Mouse (Mus musculus): Measurements from ENCODE around the gene Tifab.
A peak's percentile ranks its signal among the peaks of the same experiment; 100 is the strongest.

The Tifab gene

GRCm38 (mm10) chr13:56163751-56164150, 14.9 kb downstream of the Tifab start:
- no peaks in the 10 kb centered on the region for H3K27me3 ChIP-seq (ENCODE audit: control insufficient read depth, insufficient read depth, low read length, poor library complexity, severe bottlenecking)
- H3K36me3 ChIP-seq (ENCODE audit: control insufficient read depth, insufficient read depth, low read length, poor library complexity, severe bottlenecking): no peaks in the 10 kb centered on the region
- DNase-seq (ENCODE audit: low read depth, low spot score): no peak

DNA sequence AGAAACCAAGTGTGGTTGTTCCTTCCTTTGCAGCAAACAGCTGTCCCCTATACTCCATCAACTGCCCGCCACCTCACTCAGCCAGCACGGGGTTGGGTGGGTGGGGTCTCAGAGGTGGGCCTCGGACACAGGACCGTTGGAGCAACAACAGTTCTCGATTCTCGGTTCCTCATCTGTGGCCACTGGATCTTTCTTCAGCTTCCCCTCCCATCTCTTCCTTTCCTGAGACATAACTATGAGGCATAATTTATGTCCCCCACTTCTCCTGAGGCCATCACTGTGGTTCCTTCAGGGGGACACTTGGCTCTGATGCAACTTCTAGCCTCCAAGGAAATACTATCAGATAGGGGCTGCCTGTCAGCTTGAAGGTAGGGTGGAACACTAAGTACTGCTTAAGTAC, 15.8 kb downstream of the Tifab start:
- Histone ChIP-seq H3K27me3 (ENCODE audit: control insufficient read depth, insufficient read depth, low read length, poor library complexity, severe bottlenecking) (no peaks in the 10 kb centered on the region), H3K36me3 (ENCODE audit: control insufficient read depth, insufficient read depth, low read length, poor library complexity, severe bottlenecking) (no peaks in the 10 kb centered on the region)
- DNase-seq (ENCODE audit: low read depth, low spot score): peak; percentile 24

DNA sequence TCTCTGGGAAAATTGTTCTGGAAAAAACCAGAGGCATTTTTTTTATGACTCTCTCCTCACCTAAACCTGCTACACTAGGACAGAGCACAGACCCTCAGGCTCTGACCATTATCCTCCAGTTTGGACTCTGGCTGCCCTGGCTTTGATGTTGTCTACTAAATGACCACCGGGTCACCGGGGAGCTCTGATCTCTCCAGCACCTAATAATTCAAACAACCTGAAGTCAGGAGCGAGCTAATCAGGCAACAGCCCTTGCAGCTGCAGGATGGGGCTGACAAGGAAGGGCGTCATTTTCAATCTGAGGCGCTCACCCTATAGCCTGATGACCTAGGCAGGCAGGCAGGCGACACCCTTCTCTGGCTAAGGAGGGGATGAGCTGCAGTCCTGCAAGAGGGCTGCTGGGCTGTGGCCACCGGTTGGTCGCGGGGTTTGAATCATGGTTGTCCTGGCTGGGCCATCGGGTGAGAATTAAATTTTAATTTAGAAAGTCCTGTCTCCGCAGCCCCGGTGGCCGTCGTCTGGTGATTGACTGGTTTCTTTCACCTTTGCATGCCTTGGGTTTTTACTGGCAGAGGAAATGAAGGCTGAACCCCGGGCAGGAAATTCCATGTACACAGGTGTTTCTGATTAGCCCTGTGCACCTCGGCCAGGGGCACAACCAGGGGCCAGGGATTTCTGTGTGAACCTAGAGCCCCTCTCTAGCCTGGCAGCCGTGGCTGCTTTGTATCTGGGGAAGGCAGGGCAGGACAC, 18.9 kb downstream of the Tifab start:
- DNase-seq (ENCODE audit: low read depth, low spot score): no peak
- no peaks in the 10 kb centered on the region for H3K27me3 ChIP-seq (ENCODE audit: control insufficient read depth, insufficient read depth, low read length, poor library complexity, severe bottlenecking)
- H3K36me3 ChIP-seq (ENCODE audit: control insufficient read depth, insufficient read depth, low read length, poor library complexity, severe bottlenecking): no peaks in the 10 kb centered on the region

GRCm38 (mm10) chr13:56159016-56159601, 19.6 kb downstream of the Tifab start:
- Histone ChIP-seq H3K27me3 (ENCODE audit: control insufficient read depth, insufficient read depth, low read length, poor library complexity, severe bottlenecking) (no peaks in the 10 kb centered on the region), H3K36me3 (ENCODE audit: control insufficient read depth, insufficient read depth, low read length, poor library complexity, severe bottlenecking) (no peaks in the 10 kb centered on the region)
- DNase-seq (ENCODE audit: low read depth, low spot score): peak; percentile 70

- DNase-seq (ENCODE audit: low read depth, low spot score): no peak
- Histone ChIP-seq H3K36me3 (ENCODE audit: control insufficient read depth, insufficient read depth, low read length, poor library complexity, severe bottlenecking) (no peaks in the 10 kb centered on the region), H3K27me3 (ENCODE audit: control insufficient read depth, insufficient read depth, low read length, poor library complexity, severe bottlenecking) (no peaks in the 10 kb centered on the region)
Measured at GRCm38 (mm10) chr13:56155671-56156070, 23.0 kb downstream of the Tifab start.

DNA sequence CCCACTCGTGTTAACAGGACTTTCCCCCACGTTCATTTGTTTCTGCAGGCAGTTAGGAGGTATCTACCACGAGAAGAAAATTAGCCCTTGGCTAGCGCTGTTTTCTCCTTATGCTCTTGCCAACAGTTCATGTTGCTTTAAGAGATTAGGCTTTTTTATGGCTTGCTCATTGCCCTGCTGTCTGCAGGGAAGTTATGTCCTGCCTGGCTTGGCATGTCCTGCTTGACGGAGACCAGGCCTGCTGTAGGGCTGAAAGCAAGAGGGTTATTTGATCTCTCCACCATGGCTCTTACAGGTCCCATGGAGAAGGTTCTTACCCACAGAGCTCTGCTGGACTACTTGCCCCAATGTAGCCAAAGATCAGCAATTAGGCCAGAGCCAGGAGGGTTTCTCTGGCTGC, 23.6 kb downstream of the Tifab start:
- Histone ChIP-seq H3K36me3 (ENCODE audit: control insufficient read depth, insufficient read depth, low read length, poor library complexity, severe bottlenecking) (no peaks in the 10 kb centered on the region), H3K27me3 (ENCODE audit: control insufficient read depth, insufficient read depth, low read length, poor library complexity, severe bottlenecking) (no peaks in the 10 kb centered on the region)
- DNase-seq (ENCODE audit: low read depth, low spot score): no peak

DNA sequence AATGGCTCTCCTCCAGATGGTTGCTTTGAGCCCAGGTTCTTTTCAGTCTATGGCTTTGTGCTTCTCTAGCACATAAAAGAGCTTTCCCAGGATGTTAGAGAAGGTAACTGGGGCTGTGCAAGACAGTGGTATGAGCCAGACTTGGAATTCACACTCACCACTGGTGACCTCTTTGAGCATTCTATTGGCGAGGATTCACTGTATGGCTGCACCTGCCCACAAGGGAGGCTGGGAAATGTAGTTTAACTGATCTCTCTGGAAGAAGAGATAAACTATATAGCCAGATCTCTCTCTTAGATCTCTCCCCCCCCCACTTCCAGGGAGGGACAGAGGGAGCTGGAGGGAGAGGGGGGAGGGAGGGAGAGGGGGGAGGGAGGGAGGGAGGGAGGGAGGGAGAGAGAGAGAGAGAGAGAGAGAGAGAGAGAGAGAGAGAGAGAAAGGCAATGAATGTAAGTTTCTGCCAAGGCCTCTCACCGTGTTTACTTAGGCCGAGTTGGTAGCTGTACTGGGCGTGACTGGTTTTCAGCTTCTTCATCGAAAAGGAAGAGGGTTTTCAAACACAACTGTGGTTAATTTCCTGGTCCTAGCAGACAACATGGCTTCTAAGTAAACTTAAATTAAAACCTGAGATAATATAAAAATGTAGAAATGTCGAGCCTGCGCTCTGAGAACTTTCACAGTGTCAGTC, 25.8 kb downstream of the Tifab start:
- Histone ChIP-seq H3K27me3 (ENCODE audit: control insufficient read depth, insufficient read depth, low read length, poor library complexity, severe bottlenecking) (no peaks in the 10 kb centered on the region), H3K36me3 (ENCODE audit: control insufficient read depth, insufficient read depth, low read length, poor library complexity, severe bottlenecking) (no peaks in the 10 kb centered on the region)
- no peak for DNase-seq (ENCODE audit: low read depth, low spot score)

DNA sequence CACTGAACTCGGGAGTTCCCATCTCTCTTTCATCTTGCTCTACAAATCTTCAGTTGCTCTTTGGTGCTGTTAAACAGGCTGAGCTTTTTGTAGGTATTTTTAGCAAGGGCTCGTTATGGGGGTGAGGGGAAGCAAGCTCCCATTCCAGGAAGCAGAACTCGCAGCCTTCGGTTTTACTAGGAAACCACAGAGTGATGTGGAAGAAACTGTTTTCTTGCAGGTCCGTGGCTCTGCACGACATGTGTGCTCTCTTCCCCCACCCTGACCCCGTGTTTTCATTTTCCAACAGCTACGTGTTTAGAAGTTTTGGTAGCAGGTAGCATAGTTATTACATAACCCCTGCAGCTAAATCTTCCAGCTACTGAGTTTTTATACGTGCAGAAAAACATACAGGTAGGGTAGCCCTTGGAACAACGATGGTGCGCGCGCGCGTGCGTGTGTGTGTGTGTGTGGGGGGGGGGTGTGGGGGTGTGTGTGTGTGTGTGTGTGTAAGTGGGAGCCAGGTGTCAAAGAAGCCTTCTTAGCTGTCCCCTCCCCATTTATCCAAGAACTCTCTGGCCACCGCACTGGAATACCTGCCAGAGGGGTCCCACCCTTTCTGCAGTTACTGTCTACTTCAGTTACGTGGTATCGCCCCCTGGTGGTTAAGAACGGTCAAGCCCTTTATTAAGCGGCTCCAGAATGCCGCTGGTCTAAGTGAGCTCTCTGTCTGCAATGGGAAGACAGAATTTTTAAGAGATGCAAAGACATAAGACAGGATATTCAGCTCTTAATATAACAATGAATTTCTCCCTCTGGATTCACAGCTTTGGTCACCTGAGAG, 27.1 kb downstream of the Tifab start:
- DNase-seq (ENCODE audit: low read depth, low spot score): peak; percentile 88
- Histone ChIP-seq H3K36me3 (ENCODE audit: control insufficient read depth, insufficient read depth, low read length, poor library complexity, severe bottlenecking) (no peaks in the 10 kb centered on the region), H3K27me3 (ENCODE audit: control insufficient read depth, insufficient read depth, low read length, poor library complexity, severe bottlenecking) (no peaks in the 10 kb centered on the region)

DNA sequence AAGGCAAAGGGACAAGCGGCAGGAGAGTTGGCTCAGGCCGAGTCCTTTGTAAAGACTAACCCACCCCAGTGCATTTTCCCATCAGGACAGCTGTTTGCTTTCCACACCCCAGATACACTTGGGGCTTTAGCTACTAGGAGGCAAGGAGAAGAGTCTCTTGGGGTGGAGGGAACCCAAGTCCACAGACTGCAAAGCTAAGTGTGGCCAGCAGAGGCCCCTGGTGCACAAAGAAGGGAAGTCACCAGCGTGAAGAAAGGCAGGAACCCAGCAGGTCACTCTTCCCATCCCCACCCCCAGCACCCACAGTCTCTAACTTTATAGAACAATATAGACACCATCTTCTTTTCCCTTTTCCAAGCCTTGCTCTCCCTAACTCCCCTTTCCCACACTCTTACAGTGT, 33.2 kb downstream of the Tifab start:
- no peaks in the 10 kb centered on the region for H3K27me3 ChIP-seq (ENCODE audit: control insufficient read depth, insufficient read depth, low read length, poor library complexity, severe bottlenecking)
- no peaks in the 10 kb centered on the region for H3K36me3 ChIP-seq (ENCODE audit: control insufficient read depth, insufficient read depth, low read length, poor library complexity, severe bottlenecking)
- DNase-seq (ENCODE audit: low read depth, low spot score): peak; percentile 62

GRCm38 (mm10) chr13:56144021-56144420, 34.7 kb downstream of the Tifab start:
- no peak for DNase-seq (ENCODE audit: low read depth, low spot score)
- Histone ChIP-seq H3K27me3 (ENCODE audit: control insufficient read depth, insufficient read depth, low read length, poor library complexity, severe bottlenecking) (no peaks in the 10 kb centered on the region), H3K36me3 (ENCODE audit: control insufficient read depth, insufficient read depth, low read length, poor library complexity, severe bottlenecking) (no peaks in the 10 kb centered on the region)

DNA sequence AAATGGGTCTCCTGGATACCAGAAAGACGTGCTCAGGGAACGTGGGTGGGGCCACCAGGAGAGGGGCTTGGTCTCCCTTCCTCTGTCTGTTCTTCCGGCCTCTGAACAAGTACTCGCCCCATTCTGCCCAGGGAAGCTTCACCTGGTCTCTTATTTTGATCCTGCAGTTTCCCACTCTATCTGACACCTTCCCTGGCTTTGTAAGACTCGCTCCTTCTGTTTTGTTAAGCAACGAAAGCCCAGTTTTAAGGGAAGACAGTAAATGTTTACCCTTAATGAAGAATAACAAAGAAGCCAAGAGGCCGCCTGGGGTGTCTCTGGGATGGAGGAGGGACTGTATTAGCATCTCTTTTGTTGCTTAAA, 35.6 kb downstream of the Tifab start:
- no peaks in the 10 kb centered on the region for H3K36me3 ChIP-seq (ENCODE audit: control insufficient read depth, insufficient read depth, low read length, poor library complexity, severe bottlenecking)
- no peaks in the 10 kb centered on the region for H3K27me3 ChIP-seq (ENCODE audit: control insufficient read depth, insufficient read depth, low read length, poor library complexity, severe bottlenecking)
- DNase-seq (ENCODE audit: low read depth, low spot score): no peak

DNA sequence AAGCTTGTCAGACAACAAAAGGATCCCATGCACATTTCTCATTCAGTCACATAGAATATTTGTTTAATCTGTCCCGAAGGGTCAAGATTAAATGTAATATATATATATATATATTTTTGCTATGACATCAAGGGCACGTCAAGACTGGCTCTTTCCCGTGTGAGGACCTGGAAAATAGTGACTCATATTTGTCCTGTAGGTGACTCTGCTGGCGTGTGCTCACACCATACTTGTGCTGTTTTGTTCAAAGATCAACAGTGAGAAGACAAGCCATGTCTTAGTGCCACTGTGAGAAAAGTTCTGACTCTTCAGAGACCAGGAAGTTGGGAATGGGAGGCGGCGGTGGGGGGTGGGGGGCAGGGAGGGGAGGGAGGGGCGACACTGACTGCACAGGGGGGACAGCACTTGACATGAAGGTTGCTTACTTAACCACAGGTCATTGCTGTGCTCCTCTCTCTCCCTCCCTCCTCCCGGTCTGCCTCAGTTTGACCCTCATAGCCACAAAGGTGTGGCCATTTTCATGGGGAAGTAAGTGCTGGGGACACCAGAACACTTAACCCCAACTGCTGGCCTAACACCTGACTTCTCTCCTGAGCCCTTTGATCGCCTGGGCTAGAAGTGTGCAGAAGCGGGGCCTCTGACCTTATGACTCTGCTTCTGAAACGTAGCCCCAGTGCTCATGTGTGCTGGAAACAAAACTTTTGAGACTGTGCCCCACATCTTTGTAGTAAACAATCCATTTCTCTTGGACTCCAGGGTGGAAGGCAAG, 36.1 kb downstream of the Tifab start:
- no peaks in the 10 kb centered on the region for H3K27me3 ChIP-seq (ENCODE audit: control insufficient read depth, insufficient read depth, low read length, poor library complexity, severe bottlenecking)
- no peak for DNase-seq (ENCODE audit: low read depth, low spot score)
- no peaks in the 10 kb centered on the region for H3K36me3 ChIP-seq (ENCODE audit: control insufficient read depth, insufficient read depth, low read length, poor library complexity, severe bottlenecking)

GRCm38 (mm10) chr13:56139167-56139751, 39.4 kb downstream of the Tifab start:
- no peak for DNase-seq (ENCODE audit: low read depth, low spot score)
- H3K36me3 ChIP-seq (ENCODE audit: control insufficient read depth, insufficient read depth, low read length, poor library complexity, severe bottlenecking): no peaks in the 10 kb centered on the region
- no peaks in the 10 kb centered on the region for H3K27me3 ChIP-seq (ENCODE audit: control insufficient read depth, insufficient read depth, low read length, poor library complexity, severe bottlenecking)

- Histone ChIP-seq H3K36me3 (ENCODE audit: control insufficient read depth, insufficient read depth, low read length, poor library complexity, severe bottlenecking) (no peaks in the 10 kb centered on the region), H3K27me3 (ENCODE audit: control insufficient read depth, insufficient read depth, low read length, poor library complexity, severe bottlenecking) (no peaks in the 10 kb centered on the region)
- no peak for DNase-seq (ENCODE audit: low read depth, low spot score)
Measured at GRCm38 (mm10) chr13:56136200-56136599, 42.5 kb downstream of the Tifab start, which contains the start of gene H2afy. TSS of gene H2afy (minus strand) at chr13:56136361.

Measured in splenic B cell, adult 2 months (primary cell).